Mouse (Mus musculus) bone marrow macrophage, adult 2 months (primary cell): ENCODE data around the gene Hdac6. TPM values are rescaled to one million over a fixed set of nuclear protein-coding genes. Genes with fewer than 3 reads are reported as not detected.

Experiments
- H3K27ac ChIP-seq: 2 replicates; pipeline ENCODE4 v1.5.1; 2012; ENCODE audit warnings: low read depth, low read length; ENCODE audit not compliant: insufficient read depth
- H3K4me1 ChIP-seq: 2 replicates; pipeline ENCODE4 v1.6.1; 2012; ENCODE audit warnings: low read length; ENCODE audit not compliant: control insufficient read depth, insufficient read depth
- H3K4me3 ChIP-seq: 2 replicates; pipeline ENCODE4 v1.5.1; 2012; ENCODE audit warnings: mild to moderate bottlenecking, low read length, moderate library complexity; ENCODE audit not compliant: insufficient read depth
- CTCF ChIP-seq: IDR thresholded peaks from 2 replicates; pipeline ENCODE4 v1.5.1; 2012; ENCODE audit warnings: low read depth, mild to moderate bottlenecking, low read length, moderate library complexity
- POLR2A ChIP-seq: IDR thresholded peaks from 2 replicates; pipeline ENCODE4 v1.6.1; 2012; ENCODE audit warnings: mild to moderate bottlenecking, low read depth, low read length, borderline replicate concordance
- polyA plus RNA-seq: library from polyadenylated mRNA; stranded (reverse); fragments of >200 nt; gene quantifications from 2 replicates; pipeline ENCODE4 v1.2.4, GENCODE M21; 2012; ENCODE audit not compliant: missing spikeins, insufficient read depth, insufficient read length

The Hdac6 gene
- 16.0 and 16.9 TPM in 2 replicates for polyA plus RNA-seq

GRCm38 (mm10) chrX:7947108-7947899 lies at the start of gene Hdac6:
Gene Hdac6 (minus strand): TSS chrX:7947889.
- TF ChIP-seq POLR2A, result no peak
- no peak for TF ChIP-seq CTCF
- H3K27ac ChIP-seq, result peak within 1 kb of the TSS; percentile 32; the same call in 1 of the 2 replicates
- peaks cover 4% of the 10 kb centered on the region for H3K4me1 ChIP-seq
- H3K4me3 ChIP-seq, result peak within 1 kb of the TSS; percentile 61

- H3K4me1 ChIP-seq, result peaks cover 4% of the 10 kb centered on the region
- no peak overlapping the region for H3K27ac ChIP-seq
- TF ChIP-seq CTCF, result no peak
- TF ChIP-seq POLR2A, result no peak
- no peak overlapping the region for H3K4me3 ChIP-seq
Observed at GRCm38 (mm10) chrX:7993068-7993735, 45.5 kb upstream of the Hdac6 start.

GRCm38 (mm10) chrX:7992379-7993067 lies 44.8 kb upstream of the Hdac6 start:
- H3K27ac ChIP-seq, result no peak overlapping the region
- H3K4me3 ChIP-seq, result no peak overlapping the region
- peaks cover 4% of the 10 kb centered on the region for H3K4me1 ChIP-seq
- no peak for TF ChIP-seq CTCF
- TF ChIP-seq POLR2A, result no peak

- Histone ChIP-seq H3K27ac (no peak overlapping the region), H3K4me3 (no peak overlapping the region)
Observed at GRCm38 (mm10) chrX:7981368-7981767, 33.7 kb upstream of the Hdac6 start.

GRCm38 (mm10) chrX:7977892-7978291 lies 30.2 kb upstream of the Hdac6 start, which contains the start of gene Gata1:
Gene Gata1 (minus strand): TSS chrX:7978071.
- H3K4me1 ChIP-seq, result no peaks in the 10 kb centered on the region
- no peak for TF ChIP-seq CTCF
- no peak for TF ChIP-seq POLR2A
- H3K27ac ChIP-seq, result no peak within 1 kb of the TSS
- no peak within 1 kb of the TSS for H3K4me3 ChIP-seq

More at GRCm38 (mm10) chrX:7981368-7981767, 33.7 kb upstream of the Hdac6 start:
- no peaks in the 10 kb centered on the region for H3K4me1 ChIP-seq
- no peak for TF ChIP-seq CTCF
- no peak for TF ChIP-seq POLR2A

- Histone ChIP-seq H3K4me1 (no peaks in the 10 kb centered on the region), H3K4me3 (no peak overlapping the region), H3K27ac (no peak overlapping the region)
- no peak for TF ChIP-seq POLR2A
- no peak for TF ChIP-seq CTCF
Observed at GRCm38 (mm10) chrX:7971292-7971691, 23.6 kb upstream of the Hdac6 start.

- no peak overlapping the region for H3K4me3 ChIP-seq
- TF ChIP-seq CTCF (no peak), POLR2A (no peak)
- H3K27ac ChIP-seq, result no peak overlapping the region
- H3K4me1 ChIP-seq, result peaks cover 3% of the 10 kb centered on the region; the same call in 1 of the 2 replicates
Observed at GRCm38 (mm10) chrX:7968899-7969298, 21.2 kb upstream of the Hdac6 start.

GRCm38 (mm10) chrX:7968226-7968625 lies 20.5 kb upstream of the Hdac6 start:
- TF ChIP-seq POLR2A (no peak), CTCF (no peak)
- H3K4me3 ChIP-seq, result no peak overlapping the region
- H3K27ac ChIP-seq, result no peak overlapping the region
- peaks cover 4% of the 10 kb centered on the region for H3K4me1 ChIP-seq

- Histone ChIP-seq H3K4me3 (no peak overlapping the region), H3K4me1 (peaks cover 4% of the 10 kb centered on the region), H3K27ac (no peak overlapping the region)
- TF ChIP-seq POLR2A (no peak), CTCF (no peak)
Observed at GRCm38 (mm10) chrX:7967596-7968201, 20.0 kb upstream of the Hdac6 start.
